Mouse (Mus musculus): Measurements from ENCODE around the gene Zfp523. TPM values are rescaled to one million over a fixed set of nuclear protein-coding genes. Genes with fewer than 3 reads are reported as not detected.
"Not testable (repeated sequence)": the region's sequence is repeated elsewhere in the genome, so short reads cannot be mapped to it uniquely, and the experiment has no call there.

Zfp523 gene
- polyA plus RNA-seq, 1 experiment from 2014 or later = 40.2 TPM

DNA sequence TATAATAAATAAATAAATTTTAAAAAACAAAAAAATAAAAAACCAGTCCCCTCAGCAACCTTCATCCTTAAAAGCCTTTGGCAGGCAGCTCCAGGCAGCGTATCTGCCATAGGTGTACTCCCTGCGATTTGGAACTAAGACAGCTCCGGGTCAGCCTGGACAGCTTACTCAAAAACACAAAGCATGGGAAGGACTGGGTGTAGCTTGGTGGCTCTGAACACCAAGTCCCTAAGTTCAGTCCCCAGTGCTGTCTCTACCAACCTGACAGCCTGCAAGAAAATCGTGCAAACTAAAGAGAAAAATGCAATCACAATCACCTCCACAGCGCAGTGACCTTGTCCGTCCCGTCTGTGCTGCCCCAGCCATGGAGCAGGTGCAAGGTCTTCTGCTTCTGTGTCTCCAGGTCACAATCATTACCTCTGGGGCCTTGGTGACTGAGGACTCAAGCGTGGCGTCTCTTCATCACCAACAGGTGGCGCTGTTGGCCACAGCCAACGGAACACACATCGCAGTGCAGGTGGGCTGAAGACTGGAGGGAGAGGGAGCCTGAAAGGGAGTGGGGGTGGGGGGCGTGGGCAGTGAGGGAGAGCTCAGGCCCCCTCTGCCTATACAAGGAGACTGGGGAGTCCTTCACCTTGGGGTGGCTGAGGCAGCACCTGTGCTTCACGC lies 27.3 kb downstream of the Zfp523 start:
- H3K36me3 ChIP-seq = peaks cover 53% of the 10 kb centered on the region
- peak; percentile 81 for DNase-seq (ENCODE audit: low spot score)
- H3K27ac ChIP-seq = 0 out of 2 replicates have a peak overlapping the region, but pooled peaks have one; percentile 15
- H3K4me1 ChIP-seq = peaks cover 46% of the 10 kb centered on the region
- H3K4me3 ChIP-seq = 0 out of 2 replicates have a peak overlapping the region, but pooled peaks have one; percentile 3
- WGBS = 35% methylated on average over 14 of the region's 14 CpGs
- H3K27me3 ChIP-seq (ENCODE audit: low read depth, poor library complexity, severe bottlenecking) = no peaks in the 10 kb centered on the region
- no peaks in the 10 kb centered on the region for H3K9me3 ChIP-seq (replicated peaks)

DNA sequence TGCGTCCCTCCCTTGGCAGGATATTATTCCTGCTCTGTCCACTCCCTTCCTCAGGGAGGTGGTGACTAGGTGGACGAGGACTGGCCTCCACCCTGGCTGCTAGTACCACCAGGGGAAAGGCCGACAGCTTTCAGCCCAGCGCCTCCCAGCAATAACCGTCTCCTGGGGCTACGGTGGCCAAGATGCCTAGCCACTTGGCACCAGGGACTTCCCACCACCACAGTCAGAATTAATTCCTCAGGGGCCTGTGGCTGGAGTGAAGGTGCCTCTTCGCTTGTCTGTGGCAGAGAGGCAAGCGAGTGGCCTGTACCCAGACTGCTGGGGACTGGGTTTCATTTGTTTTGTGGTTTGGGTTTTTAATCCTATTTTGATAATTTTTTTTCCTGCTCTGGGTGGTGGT lies 28.5 kb downstream of the Zfp523 start:
- 91% methylated on average over 8 of the region's 8 CpGs for WGBS
- peaks cover 41% of the 10 kb centered on the region for H3K36me3 ChIP-seq
- H3K4me3 ChIP-seq = no peak overlapping the region
- no peak for DNase-seq (ENCODE audit: low spot score)
- H3K27ac ChIP-seq = peak overlapping the region; percentile 15; the same call in 1 of the 2 replicates
- peaks cover 52% of the 10 kb centered on the region for H3K4me1 ChIP-seq
- H3K9me3 ChIP-seq (replicated peaks) = no peaks in the 10 kb centered on the region
- no peaks in the 10 kb centered on the region for H3K27me3 ChIP-seq (ENCODE audit: low read depth, poor library complexity, severe bottlenecking)

DNA sequence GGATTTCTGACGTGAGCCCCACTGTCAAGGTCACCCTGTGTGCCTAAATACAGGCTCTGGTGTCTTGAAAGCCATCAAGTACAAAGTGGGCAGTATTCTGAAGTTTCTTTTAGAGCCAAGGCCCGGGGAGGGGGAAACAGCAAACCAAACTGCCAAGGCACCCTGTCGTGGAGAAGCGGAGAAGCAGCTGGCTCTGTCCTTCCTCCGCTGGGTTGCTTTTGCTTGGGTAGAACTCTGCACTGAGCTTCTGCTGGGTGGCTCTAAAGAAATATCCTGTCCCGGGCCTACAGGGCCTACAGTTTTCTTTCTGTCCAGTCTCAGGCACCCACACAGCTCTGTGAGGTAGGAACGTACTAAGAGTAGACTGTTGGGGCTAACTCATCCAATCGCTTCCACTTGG lies 30.2 kb downstream of the Zfp523 start:
- no peaks in the 10 kb centered on the region for H3K9me3 ChIP-seq (replicated peaks)

DNA sequence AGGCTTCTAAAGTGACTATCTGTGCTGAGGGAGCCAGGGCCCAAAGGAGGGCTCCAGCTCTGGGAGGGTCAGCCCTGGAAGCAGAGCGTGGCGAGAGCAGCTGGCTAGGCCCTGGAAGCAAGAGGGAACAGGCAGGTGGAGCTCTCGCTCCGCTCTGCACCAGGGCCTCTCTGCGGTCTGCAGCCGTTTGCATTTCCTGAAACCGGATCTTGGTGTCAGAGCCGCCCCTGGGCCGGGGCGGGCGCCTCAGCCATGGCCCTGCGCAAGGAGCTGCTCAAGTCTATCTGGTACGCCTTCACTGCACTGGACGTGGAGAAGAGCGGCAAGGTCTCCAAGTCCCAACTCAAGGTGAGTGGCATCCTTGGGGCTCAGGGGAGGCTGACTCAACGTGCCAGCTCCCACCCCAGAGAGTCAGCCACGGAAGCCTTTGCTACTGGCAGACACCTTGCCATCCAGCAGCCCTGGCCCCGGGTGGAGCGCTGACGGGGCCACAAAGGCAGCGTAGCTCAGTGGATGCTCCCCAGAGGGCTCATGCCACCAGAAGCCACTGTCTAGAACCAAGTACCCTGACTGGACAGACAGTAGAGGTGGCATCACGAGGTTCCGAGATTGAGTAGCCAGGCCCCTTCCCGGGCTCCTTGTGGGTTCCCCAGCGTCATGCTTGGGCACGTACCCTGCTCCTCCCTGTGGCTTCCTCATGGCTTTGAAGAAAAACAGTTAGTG lies 30.8 kb downstream of the Zfp523 start, which contains the start of gene Def6:
Gene Def6 (plus strand): TSS at position 188 of the 723 bp plus-strand sequence.
- peak; percentile 87 for DNase-seq (ENCODE audit: low spot score)
- peaks cover 60% of the 10 kb centered on the region for H3K4me1 ChIP-seq
- peaks cover 18% of the 10 kb centered on the region for H3K36me3 ChIP-seq
- no peaks in the 10 kb centered on the region for H3K27me3 ChIP-seq (ENCODE audit: low read depth, poor library complexity, severe bottlenecking)
- H3K27ac ChIP-seq = peak within 1 kb of the TSS; percentile 89
- peak within 1 kb of the TSS; percentile 54 for H3K4me3 ChIP-seq
- WGBS = 20% methylated on average over 26 of the region's 26 CpGs
- H3K9me3 ChIP-seq (replicated peaks) = no peaks in the 10 kb centered on the region

More for the DNA sequence above, 30.2 kb downstream of the Zfp523 start:
- Histone ChIP-seq H3K4me1 (peaks cover 58% of the 10 kb centered on the region), H3K27ac (peak overlapping the region; percentile 89), H3K4me3 (peak overlapping the region; percentile 54; the same call in 1 of the 2 replicates), H3K36me3 (peaks cover 25% of the 10 kb centered on the region), H3K27me3 (ENCODE audit: low read depth, poor library complexity, severe bottlenecking) (no peaks in the 10 kb centered on the region)
- WGBS = 79% methylated on average over 8 of the region's 8 CpGs
- DNase-seq (ENCODE audit: low spot score) = no peak

DNA sequence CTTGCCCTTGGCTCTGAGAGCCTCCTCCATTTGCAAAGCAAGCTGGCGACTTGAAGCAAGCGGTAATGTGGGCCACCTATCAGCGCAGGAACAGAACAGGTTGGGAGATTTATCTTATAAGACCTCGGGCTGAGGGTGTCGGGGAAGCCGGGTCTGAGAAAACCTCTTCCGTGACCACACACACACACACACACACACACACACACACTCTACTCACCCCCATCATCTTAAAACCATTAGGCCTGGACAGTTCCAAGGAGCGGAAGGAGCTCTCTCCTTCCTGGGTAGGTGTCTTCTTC lies 31.3 kb downstream of the Zfp523 start:
- H3K9me3 ChIP-seq (replicated peaks) = no peaks in the 10 kb centered on the region
- peaks cover 59% of the 10 kb centered on the region for H3K4me1 ChIP-seq
- peaks cover 13% of the 10 kb centered on the region for H3K36me3 ChIP-seq
- no peaks in the 10 kb centered on the region for H3K27me3 ChIP-seq (ENCODE audit: low read depth, poor library complexity, severe bottlenecking)
- H3K4me3 ChIP-seq = peak overlapping the region; percentile 54
- no peak for DNase-seq (ENCODE audit: low spot score)
- peak overlapping the region; percentile 89 for H3K27ac ChIP-seq
- WGBS = 83% methylated on average over 8 of the region's 8 CpGs

DNA sequence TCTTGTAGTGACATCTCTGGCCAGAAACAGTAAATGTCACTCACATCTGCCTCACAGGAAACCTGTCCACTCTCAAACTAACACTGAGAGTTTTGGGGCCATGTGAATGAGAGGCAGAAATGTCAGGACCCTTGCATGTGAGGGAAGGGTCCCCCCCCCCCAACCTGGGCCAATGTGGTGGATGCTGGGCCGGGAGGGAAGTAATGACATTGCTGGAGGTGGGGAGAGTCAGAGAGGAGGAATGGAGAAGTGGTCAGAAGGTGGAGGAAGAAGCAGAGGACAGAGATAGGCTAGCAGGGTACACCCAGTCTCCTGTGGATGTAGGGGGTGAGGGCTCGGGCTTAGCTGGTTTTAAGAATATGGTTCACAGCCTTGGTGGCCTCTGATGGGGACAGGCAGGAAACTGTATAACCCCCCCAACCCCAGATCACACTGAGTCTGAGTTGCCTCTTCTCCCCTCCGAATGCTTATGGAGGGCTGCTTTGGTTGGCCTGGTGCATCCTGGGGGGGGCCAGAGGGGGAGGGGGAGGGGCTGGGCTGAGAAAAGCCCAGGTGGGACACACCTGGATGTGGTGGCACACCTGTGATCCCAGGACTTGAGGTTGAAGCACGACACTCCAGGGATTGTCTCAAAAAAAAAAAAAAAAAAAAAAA lies 32.7 kb downstream of the Zfp523 start:
- Histone ChIP-seq H3K27me3 (ENCODE audit: low read depth, poor library complexity, severe bottlenecking) (no peaks in the 10 kb centered on the region), H3K9me3 (replicated peaks) (no peaks in the 10 kb centered on the region), H3K27ac (peak overlapping the region; percentile 15; the same call in 1 of the 2 replicates), H3K4me1 (peaks cover 55% of the 10 kb centered on the region), H3K4me3 (no peak overlapping the region), H3K36me3 (peaks cover 9% of the 10 kb centered on the region)
- no peak for DNase-seq (ENCODE audit: low spot score)
- WGBS = 64% methylated on average over 4 of the region's 4 CpGs

DNA sequence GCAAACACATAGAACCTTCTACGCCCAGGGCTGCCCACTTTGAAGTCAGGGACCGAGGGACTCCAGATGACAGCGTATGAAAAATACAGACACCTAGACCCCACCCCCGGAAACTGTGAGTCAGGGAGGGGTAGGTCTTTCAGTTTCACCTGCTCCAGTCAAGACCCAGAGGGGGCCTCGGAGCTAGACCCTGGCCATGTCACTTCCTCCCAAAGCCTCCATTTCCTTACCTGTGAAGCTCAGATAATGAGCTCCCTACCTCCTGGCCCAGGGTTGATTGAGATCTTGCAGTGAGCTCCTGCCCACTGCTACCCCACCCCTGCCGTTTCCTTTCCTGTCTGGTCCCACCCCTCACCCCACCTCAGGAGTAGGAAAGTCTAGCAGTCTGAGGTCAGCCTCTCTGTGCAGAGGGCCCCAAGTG lies 35.0 kb downstream of the Zfp523 start:
- Histone ChIP-seq H3K36me3 (no peaks in the 10 kb centered on the region), H3K27me3 (ENCODE audit: low read depth, poor library complexity, severe bottlenecking) (no peaks in the 10 kb centered on the region), H3K4me1 (peaks cover 43% of the 10 kb centered on the region), H3K27ac (peak overlapping the region; percentile 39), H3K4me3 (no peak overlapping the region), H3K9me3 (replicated peaks) (no peaks in the 10 kb centered on the region)
- no peak for DNase-seq (ENCODE audit: low spot score)
- WGBS = 75% methylated on average over 6 of the region's 6 CpGs

DNA sequence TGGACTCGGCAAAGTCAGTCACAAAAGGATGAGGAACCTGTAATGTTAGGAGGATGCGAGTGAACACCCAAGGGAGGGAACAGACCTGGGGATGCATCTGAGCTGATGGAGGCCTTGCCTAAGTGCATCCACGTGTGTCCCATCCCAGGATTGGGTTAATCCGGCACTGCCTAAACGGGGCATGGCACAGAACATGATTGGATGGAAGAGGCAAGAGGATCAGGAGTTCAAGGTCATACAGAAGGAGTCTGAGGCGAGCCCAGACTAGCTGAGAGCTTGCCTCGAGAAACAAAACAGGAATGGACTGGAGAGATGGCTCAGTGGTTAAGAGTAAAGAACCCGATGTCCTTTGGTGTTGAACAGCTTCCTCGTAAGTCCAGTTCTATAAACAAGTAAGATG lies 35.5 kb downstream of the Zfp523 start:
- 70% methylated on average over 9 of the region's 9 CpGs for WGBS
- Histone ChIP-seq H3K4me1 (peaks cover 43% of the 10 kb centered on the region), H3K4me3 (no peak overlapping the region), H3K27ac (peak overlapping the region; percentile 39), H3K27me3 (ENCODE audit: low read depth, poor library complexity, severe bottlenecking) (no peaks in the 10 kb centered on the region), H3K36me3 (no peaks in the 10 kb centered on the region), H3K9me3 (replicated peaks) (no peaks in the 10 kb centered on the region)
- DNase-seq (ENCODE audit: low spot score) = no peak

DNA sequence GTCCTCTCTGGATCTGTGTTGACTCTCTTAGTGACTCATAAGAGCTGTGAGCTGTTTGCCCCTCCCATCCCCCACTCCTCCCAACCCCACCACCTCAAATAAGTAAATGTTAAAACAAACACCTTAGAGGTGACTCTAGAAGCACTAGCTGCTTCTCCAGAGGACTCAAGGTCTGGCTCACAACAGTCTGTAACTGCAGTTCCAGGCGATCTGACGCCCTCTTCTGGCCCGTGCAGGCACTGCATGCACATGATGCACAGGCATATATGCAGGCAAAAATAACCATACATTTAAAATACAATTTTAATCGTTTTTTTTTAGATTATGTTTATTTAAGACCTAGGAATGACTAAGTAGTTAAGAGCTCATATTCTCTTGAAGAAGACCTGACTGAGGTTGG lies 36.3 kb downstream of the Zfp523 start:
- H3K27me3 ChIP-seq (ENCODE audit: low read depth, poor library complexity, severe bottlenecking) = no peaks in the 10 kb centered on the region
- H3K9me3 ChIP-seq (replicated peaks) = no peaks in the 10 kb centered on the region
- H3K36me3 ChIP-seq = no peaks in the 10 kb centered on the region
- DNase-seq (ENCODE audit: low spot score) = no peak
- H3K4me3 ChIP-seq = no peak overlapping the region
- H3K4me1 ChIP-seq = peaks cover 43% of the 10 kb centered on the region
- no peak overlapping the region for H3K27ac ChIP-seq
- WGBS = 29% methylated on average over 4 of the region's 4 CpGs

DNA sequence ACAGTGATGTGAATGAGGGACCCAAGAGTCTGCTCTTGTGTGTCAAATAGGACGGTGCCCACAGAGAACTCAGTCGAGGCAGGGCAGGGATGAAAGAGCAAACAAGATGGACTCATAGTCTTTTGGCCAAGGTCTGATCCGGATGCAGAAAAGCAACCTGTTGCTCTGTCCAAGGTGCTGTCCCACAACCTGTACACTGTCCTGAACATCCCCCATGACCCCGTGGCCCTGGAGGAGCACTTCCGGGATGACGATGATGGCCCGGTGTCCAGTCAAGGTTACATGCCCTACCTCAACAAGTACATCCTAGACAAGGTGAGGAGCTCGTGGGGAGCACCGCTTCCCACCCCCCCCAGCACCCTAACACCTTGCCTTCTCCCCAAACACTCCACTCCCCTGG lies 39.9 kb downstream of the Zfp523 start:
- Histone ChIP-seq H3K27me3 (ENCODE audit: low read depth, poor library complexity, severe bottlenecking) (no peaks in the 10 kb centered on the region), H3K4me1 (peaks cover 31% of the 10 kb centered on the region), H3K9me3 (replicated peaks) (no peaks in the 10 kb centered on the region), H3K4me3 (no peak overlapping the region), H3K27ac (peak overlapping the region; percentile 88; the same call in 1 of the 2 replicates), H3K36me3 (no peaks in the 10 kb centered on the region)
- WGBS = 87% methylated on average over 9 of the region's 9 CpGs
- DNase-seq (ENCODE audit: low spot score) = no peak

DNA sequence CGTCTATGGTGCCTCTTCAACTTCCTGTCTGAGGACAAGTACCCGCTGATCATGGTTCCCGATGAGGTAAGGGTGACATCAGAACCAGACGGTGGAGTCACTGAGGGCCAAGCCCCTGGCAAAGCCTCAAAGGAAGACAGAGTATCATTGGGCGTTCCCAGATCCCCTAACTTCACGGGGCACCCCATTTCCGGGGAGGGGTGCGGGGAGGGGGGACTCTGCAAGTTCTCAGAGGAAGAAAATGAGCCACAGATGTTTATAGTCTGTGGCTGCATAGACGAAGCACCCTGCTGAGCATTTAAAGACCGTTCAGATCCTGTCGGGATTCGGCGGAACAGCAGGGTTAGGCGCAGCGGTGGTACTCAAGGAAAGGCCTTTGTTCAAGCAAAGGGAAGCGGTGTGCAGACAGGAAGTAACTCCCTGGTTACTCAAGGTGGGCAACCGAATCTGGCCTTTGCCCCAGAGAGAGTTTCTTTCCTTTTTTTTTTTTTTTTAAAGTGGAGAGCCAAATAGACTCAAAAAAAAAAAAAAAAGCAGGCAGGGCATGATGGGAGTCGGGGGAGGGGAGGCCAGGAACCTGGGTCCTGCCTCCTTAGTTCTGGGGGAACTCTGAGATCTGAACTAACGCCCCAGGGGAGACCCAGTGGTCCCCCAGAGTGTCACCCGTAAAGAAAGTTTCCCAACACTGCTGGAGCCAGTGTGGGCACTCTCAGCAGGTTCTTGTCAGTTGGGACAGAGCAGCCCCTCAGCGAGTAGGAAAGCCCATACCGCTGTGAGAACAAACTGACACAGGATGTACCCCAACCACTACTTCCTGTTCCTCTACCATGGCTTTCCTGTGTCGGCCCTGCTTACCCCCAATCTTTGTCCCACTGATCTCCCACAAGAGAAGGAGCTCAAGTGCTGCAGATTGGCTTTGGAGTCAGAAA lies 41.1 kb downstream of the Zfp523 start:
- Histone ChIP-seq H3K27ac (peak overlapping the region; percentile 88), H3K9me3 (replicated peaks) (no peaks in the 10 kb centered on the region), H3K27me3 (ENCODE audit: low read depth, poor library complexity, severe bottlenecking) (no peaks in the 10 kb centered on the region), H3K4me3 (peak overlapping the region; percentile 30; the same call in 1 of the 2 replicates), H3K4me1 (peaks cover 23% of the 10 kb centered on the region), H3K36me3 (no peaks in the 10 kb centered on the region)
- 27% methylated on average over 23 of the region's 23 CpGs for WGBS
- peak; percentile 56 for DNase-seq (ENCODE audit: low spot score)

DNA sequence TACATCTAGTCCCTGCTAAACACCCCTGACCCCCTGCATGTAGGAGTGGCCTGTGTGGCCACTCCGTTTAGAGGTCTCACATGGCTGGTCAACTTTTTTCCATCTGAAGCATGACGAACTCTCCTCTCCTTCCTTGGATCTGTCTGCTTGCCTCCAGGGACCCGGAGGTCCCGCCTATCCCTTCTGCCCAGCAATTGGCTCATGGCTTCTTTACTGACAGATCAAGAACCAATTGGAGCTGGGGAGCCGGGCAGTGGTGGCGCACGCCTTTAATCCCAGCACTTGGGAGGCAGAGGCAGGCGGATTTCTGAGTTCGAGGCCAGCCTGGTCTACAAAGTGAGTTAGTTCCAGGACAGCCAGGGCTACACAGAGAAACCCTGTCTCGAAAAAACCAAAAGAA lies 45.5 kb downstream of the Zfp523 start:
- peaks cover 44% of the 10 kb centered on the region for H3K4me1 ChIP-seq
- H3K27ac ChIP-seq; H3K36me3 ChIP-seq; DNase-seq (ENCODE audit: low spot score); H3K4me3 ChIP-seq; H3K9me3 ChIP-seq (replicated peaks); H3K27me3 ChIP-seq (ENCODE audit: low read depth, poor library complexity, severe bottlenecking): not testable (repeated sequence)
- WGBS = 93% methylated on average over 10 of the region's 10 CpGs

Data from limb, embryonic 10.5 days (tissue).